ENCODE assay signal across 8 mouse cellular contexts in genomic region chr11:85392864-85393220, GRCm38 (mm10). TPM values are rescaled to one million over a fixed set of nuclear protein-coding genes. Genes with fewer than 3 reads are reported as not detected.
DNase-seq lines count a peak whose midpoint lies in the region; ATAC-seq and TF ChIP-seq lines count a peak whose summit lies in the region.

No protein-coding gene starts in this region.

- peak overlapping the region; percentile 35; the same call in 1 of the 2 replicates for H3K9ac ChIP-seq in embryonic facial prominence, embryonic 14.5 days (ENCODE audit: low read depth, low read length)
- peak overlapping the region; percentile 33 for H3K9ac ChIP-seq in lung, embryonic 16.5 days (ENCODE audit: low read length)

- H3K4me1 ChIP-seq in E14TG2a.4 (replicated peaks; ENCODE audit: low read depth, low read length): peaks cover 16% of the 10 kb centered on the region
- H3K4me1 ChIP-seq in embryonic facial prominence, embryonic 14.5 days (ENCODE audit: control insufficient read depth, insufficient read depth, low read length): peaks cover 25% of the 10 kb centered on the region
- peaks cover 19% of the 10 kb centered on the region for H3K4me1 ChIP-seq in lung, embryonic 16.5 days (replicated peaks; ENCODE audit: control insufficient read depth, insufficient read depth, low read length)

- no peaks in the 10 kb centered on the region for H3K9me3 ChIP-seq in E14TG2a.4 (ENCODE audit: low read length)
- H3K9me3 ChIP-seq in embryonic facial prominence, embryonic 14.5 days (ENCODE audit: control insufficient read depth, low read length): no peaks in the 10 kb centered on the region
- H3K9me3 ChIP-seq in lung, embryonic 16.5 days (ENCODE audit: control insufficient read depth, low read length): no peaks in the 10 kb centered on the region

- H3K4me2 ChIP-seq in embryonic facial prominence, embryonic 14.5 days (ENCODE audit: low read depth, low read length): peak overlapping the region; percentile 41
- H3K4me2 ChIP-seq in lung, embryonic 16.5 days (ENCODE audit: low read depth, low read length): no peak overlapping the region

- peak; percentile 82 for DNase-seq in heart, adult 11 months
- DNase-seq in heart, postnatal 25 days (ENCODE audit: low spot score): no peak
- peak; percentile 67 for DNase-seq in embryonic facial prominence, embryonic 14.5 days (ENCODE audit: low spot score)
- DNase-seq in cerebellum, adult 9-10 months: no peak
- no peak for DNase-seq in frontal cortex, postnatal 14 days (ENCODE audit: low spot score in 2 of 2)
- no peak for DNase-seq in adrenal gland, postnatal 4 days (ENCODE audit: low spot score in 2 of 2)

- H3K27me3 ChIP-seq in E14TG2a.4 (ENCODE audit: insufficient read depth, low read length): no peaks in the 10 kb centered on the region
- no peaks in the 10 kb centered on the region for H3K27me3 ChIP-seq in embryonic facial prominence, embryonic 14.5 days (replicated peaks; ENCODE audit: control insufficient read depth, insufficient read depth, low read length)
- no peaks in the 10 kb centered on the region for H3K27me3 ChIP-seq in lung, embryonic 16.5 days (ENCODE audit: control insufficient read depth, insufficient read depth, low read depth, low read length)

- WGBS in embryonic facial prominence, embryonic 14.5 days: 21% methylated on average over 9 of the region's 9 CpGs
- 54% methylated on average over 9 of the region's 9 CpGs for WGBS in lung, embryonic 16.5 days

- TF ChIP-seq CTCF in E14TG2a.4 (conservative IDR thresholded peaks at IDR 0.05; ENCODE audit: low read length): no peak

- ATAC-seq in embryonic facial prominence, embryonic 14.5 days (ENCODE audit: low read depth): peak; percentile 69
- ATAC-seq in lung, embryonic 16.5 days (ENCODE audit: low read depth): no peak

- H3K27ac ChIP-seq in embryonic facial prominence, embryonic 14.5 days (replicated peaks; ENCODE audit: low read depth, low read length): peak overlapping the region; percentile 86
- H3K27ac ChIP-seq in lung, embryonic 16.5 days (ENCODE audit: low read length): peak overlapping the region; percentile 77

- 0 out of 2 replicates have a peak, but pooled peaks cover 5% of the 10 kb centered on the region for H3K36me3 ChIP-seq in E14TG2a.4 (ENCODE audit: insufficient read depth, low read length)
- no peaks in the 10 kb centered on the region for H3K36me3 ChIP-seq in embryonic facial prominence, embryonic 14.5 days (ENCODE audit: control insufficient read depth, insufficient read depth, low read length)
- no peaks in the 10 kb centered on the region for H3K36me3 ChIP-seq in lung, embryonic 16.5 days (ENCODE audit: control insufficient read depth, insufficient read depth, low read length)

- peak overlapping the region; percentile 47 for H3K4me3 ChIP-seq in E14TG2a.4 (replicated peaks; ENCODE audit: low read length)
- H3K4me3 ChIP-seq in embryonic facial prominence, embryonic 14.5 days (ENCODE audit: low read depth, low read length): no peak overlapping the region
- H3K4me3 ChIP-seq in lung, embryonic 16.5 days (ENCODE audit: low read length): no peak overlapping the region

- intact Hi-C loops in heart, postnatal 25 days (cut with DNase I): loop anchor here (5.0 kb wide), 1 partner anchor 69 kb away; no protein-coding TSS in a partner anchor

RNA-seq across cellular contexts. Expression of gene Bcas3, which starts 39.9 kb away (rescaled TPM):
- total RNA-seq in heart, postnatal 25 days (2021): 10 to 100 TPM; 31.1 to 43.7 TPM
- polyA plus RNA-seq in embryonic facial prominence, embryonic 14.5 days (2014; fragmentation: Nextera tagmentation; extraction: Ambion mirVana): 28.0 and 32.9 TPM in 2 replicates
- polyA plus RNA-seq in lung, embryonic 16.5 days (2015; fragmentation: Nextera tagmentation; extraction: Ambion mirVana): 38.4 and 40.0 TPM in 2 replicates
- 10 to 100 TPM; 43.8 to 43.9 TPM for total RNA-seq in adrenal gland, postnatal 4 days (2021)

Comparison
In these comparisons a context has a peak if more than half of its experiments do, and no peak if none do; other contexts are left out.
1. DNase-seq: peak in heart, adult 11 months (single experiment) and embryonic facial prominence, embryonic 14.5 days (single experiment); none in heart, postnatal 25 days (single experiment), cerebellum, adult 9-10 months (single experiment), frontal cortex, postnatal 14 days (0 of 2) and adrenal gland, postnatal 4 days (0 of 2).